Mouse (Mus musculus): Measurements from ENCODE around the gene Pdcd1lg2. TPM values are rescaled to one million over a fixed set of nuclear protein-coding genes. Genes with fewer than 3 reads are reported as not detected.

Gene Pdcd1lg2
- polyA plus RNA-seq, 1 experiment from 2014 or later: not detected

- Histone ChIP-seq H3K36me3 (ENCODE audit: control insufficient read depth, insufficient read depth, low read length) (no peaks in the 10 kb centered on the region), H3K27ac (ENCODE audit: low read length) (no peak overlapping the region), H3K4me3 (replicated peaks; ENCODE audit: low read length) (no peak overlapping the region), H3K4me2 (ENCODE audit: low read depth, low read length) (no peak overlapping the region), H3K9ac (ENCODE audit: low read length) (no peak overlapping the region), H3K9me3 (replicated peaks; ENCODE audit: control insufficient read depth, low read length) (no peaks in the 10 kb centered on the region), H3K27me3 (ENCODE audit: control insufficient read depth, insufficient read depth, low read length) (no peaks in the 10 kb centered on the region), H3K4me1 (ENCODE audit: control insufficient read depth, insufficient read depth, low read length) (peaks cover 1% of the 10 kb centered on the region; the same call in 1 of the 2 replicates)
- ATAC-seq (ENCODE audit: insufficient read depth, low FRiP score): no peak
- WGBS: 93% methylated on average over 7 of the region's 7 CpGs
Observed at GRCm38 (mm10) chr19:29463645-29464395, 53.1 kb downstream of the Pdcd1lg2 start.

GRCm38 (mm10) chr19:29466819-29467218, 56.1 kb downstream of the Pdcd1lg2 start:
- Histone ChIP-seq H3K4me1 (ENCODE audit: control insufficient read depth, insufficient read depth, low read length) (peaks cover 11% of the 10 kb centered on the region), H3K27ac (ENCODE audit: low read length) (no peak overlapping the region), H3K4me2 (ENCODE audit: low read depth, low read length) (no peak overlapping the region), H3K36me3 (ENCODE audit: control insufficient read depth, insufficient read depth, low read length) (no peaks in the 10 kb centered on the region), H3K9ac (ENCODE audit: low read length) (no peak overlapping the region), H3K9me3 (replicated peaks; ENCODE audit: control insufficient read depth, low read length) (no peaks in the 10 kb centered on the region), H3K4me3 (replicated peaks; ENCODE audit: low read length) (no peak overlapping the region), H3K27me3 (ENCODE audit: control insufficient read depth, insufficient read depth, low read length) (no peaks in the 10 kb centered on the region)
- ATAC-seq (ENCODE audit: insufficient read depth, low FRiP score): no peak
- 73% methylated on average over 9 of the region's 9 CpGs for WGBS

- Histone ChIP-seq H3K27me3 (ENCODE audit: control insufficient read depth, insufficient read depth, low read length) (no peaks in the 10 kb centered on the region), H3K4me1 (ENCODE audit: control insufficient read depth, insufficient read depth, low read length) (peaks cover 11% of the 10 kb centered on the region), H3K4me2 (ENCODE audit: low read depth, low read length) (no peak overlapping the region), H3K27ac (ENCODE audit: low read length) (no peak overlapping the region), H3K36me3 (ENCODE audit: control insufficient read depth, insufficient read depth, low read length) (no peaks in the 10 kb centered on the region), H3K4me3 (replicated peaks; ENCODE audit: low read length) (no peak overlapping the region), H3K9ac (ENCODE audit: low read length) (no peak overlapping the region), H3K9me3 (replicated peaks; ENCODE audit: control insufficient read depth, low read length) (no peaks in the 10 kb centered on the region)
- 62% methylated on average over 10 of the region's 10 CpGs for WGBS
- peak; percentile 19; the same call in 1 of the 2 replicates for ATAC-seq (ENCODE audit: insufficient read depth, low FRiP score)
Observed at GRCm38 (mm10) chr19:29468941-29469685, 58.4 kb downstream of the Pdcd1lg2 start.

- Histone ChIP-seq H3K4me1 (ENCODE audit: control insufficient read depth, insufficient read depth, low read length) (peaks cover 11% of the 10 kb centered on the region), H3K9me3 (replicated peaks; ENCODE audit: control insufficient read depth, low read length) (no peaks in the 10 kb centered on the region), H3K9ac (ENCODE audit: low read length) (no peak overlapping the region), H3K27ac (ENCODE audit: low read length) (no peak overlapping the region), H3K27me3 (ENCODE audit: control insufficient read depth, insufficient read depth, low read length) (no peaks in the 10 kb centered on the region), H3K36me3 (ENCODE audit: control insufficient read depth, insufficient read depth, low read length) (no peaks in the 10 kb centered on the region), H3K4me2 (ENCODE audit: low read depth, low read length) (no peak overlapping the region), H3K4me3 (replicated peaks; ENCODE audit: low read length) (no peak overlapping the region)
- WGBS: 64% methylated on average over 2 of the region's 2 CpGs
- no peak for ATAC-seq (ENCODE audit: insufficient read depth, low FRiP score)
Observed at GRCm38 (mm10) chr19:29469686-29470254, 59.1 kb downstream of the Pdcd1lg2 start.

- Histone ChIP-seq H3K27me3 (ENCODE audit: control insufficient read depth, insufficient read depth, low read length) (no peaks in the 10 kb centered on the region), H3K27ac (ENCODE audit: low read length) (peak overlapping the region; percentile 4; the same call in 1 of the 2 replicates), H3K9ac (ENCODE audit: low read length) (no peak overlapping the region; the same call in 1 of the 2 replicates), H3K36me3 (ENCODE audit: control insufficient read depth, insufficient read depth, low read length) (no peaks in the 10 kb centered on the region), H3K9me3 (replicated peaks; ENCODE audit: control insufficient read depth, low read length) (no peaks in the 10 kb centered on the region), H3K4me2 (ENCODE audit: low read depth, low read length) (no peak overlapping the region), H3K4me3 (replicated peaks; ENCODE audit: low read length) (no peak overlapping the region), H3K4me1 (ENCODE audit: control insufficient read depth, insufficient read depth, low read length) (peaks cover 11% of the 10 kb centered on the region)
- 24% methylated on average over 4 of the region's 4 CpGs for WGBS
- no peak for ATAC-seq (ENCODE audit: insufficient read depth, low FRiP score)
Observed at GRCm38 (mm10) chr19:29470652-29471051, 59.9 kb downstream of the Pdcd1lg2 start.

GRCm38 (mm10) chr19:29472424-29472823, 61.7 kb downstream of the Pdcd1lg2 start:
- no peak for ATAC-seq (ENCODE audit: insufficient read depth, low FRiP score)
- Histone ChIP-seq H3K9ac (ENCODE audit: low read length) (no peak overlapping the region), H3K4me3 (replicated peaks; ENCODE audit: low read length) (no peak overlapping the region), H3K27me3 (ENCODE audit: control insufficient read depth, insufficient read depth, low read length) (no peaks in the 10 kb centered on the region), H3K4me1 (ENCODE audit: control insufficient read depth, insufficient read depth, low read length) (peaks cover 11% of the 10 kb centered on the region), H3K36me3 (ENCODE audit: control insufficient read depth, insufficient read depth, low read length) (no peaks in the 10 kb centered on the region), H3K4me2 (ENCODE audit: low read depth, low read length) (no peak overlapping the region), H3K9me3 (replicated peaks; ENCODE audit: control insufficient read depth, low read length) (no peaks in the 10 kb centered on the region), H3K27ac (ENCODE audit: low read length) (no peak overlapping the region)
- WGBS: 67% methylated on average over 8 of the region's 8 CpGs

GRCm38 (mm10) chr19:29472946-29473345, 62.2 kb downstream of the Pdcd1lg2 start:
- no peak overlapping the region for H3K4me3 ChIP-seq (replicated peaks; ENCODE audit: low read length)
- H3K27me3 ChIP-seq (ENCODE audit: control insufficient read depth, insufficient read depth, low read length): no peaks in the 10 kb centered on the region
- WGBS: 78% methylated on average over 5 of the region's 5 CpGs
- H3K4me1 ChIP-seq (ENCODE audit: control insufficient read depth, insufficient read depth, low read length): peaks cover 11% of the 10 kb centered on the region
- H3K27ac ChIP-seq (ENCODE audit: low read length): no peak overlapping the region
- no peak overlapping the region for H3K9ac ChIP-seq (ENCODE audit: low read length)
- H3K36me3 ChIP-seq (ENCODE audit: control insufficient read depth, insufficient read depth, low read length): no peaks in the 10 kb centered on the region
- no peak overlapping the region for H3K4me2 ChIP-seq (ENCODE audit: low read depth, low read length)
- no peak for ATAC-seq (ENCODE audit: insufficient read depth, low FRiP score)
- no peaks in the 10 kb centered on the region for H3K9me3 ChIP-seq (replicated peaks; ENCODE audit: control insufficient read depth, low read length)

DNA sequence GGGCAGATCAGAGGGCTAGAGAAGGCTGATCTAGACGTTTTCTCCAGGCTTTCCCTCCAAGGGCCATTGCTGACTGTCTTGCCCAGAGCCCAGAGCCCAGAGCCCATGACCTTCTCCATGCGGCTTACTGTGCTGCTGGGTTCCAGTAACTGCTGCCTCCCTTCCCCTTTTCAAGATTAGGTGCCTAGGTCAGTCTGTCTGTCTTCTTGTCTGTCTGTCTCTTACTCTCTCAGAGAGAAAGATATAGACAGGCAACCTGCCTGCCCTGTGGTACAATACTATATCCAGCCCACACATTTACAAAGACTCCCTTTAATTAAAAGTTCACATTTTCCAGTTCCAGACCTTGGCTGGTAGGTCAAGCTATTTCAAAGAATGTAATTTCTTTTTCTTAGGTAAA, 64.1 kb downstream of the Pdcd1lg2 start:
- no peak for ATAC-seq (ENCODE audit: insufficient read depth, low FRiP score)
- Histone ChIP-seq H3K4me2 (ENCODE audit: low read depth, low read length) (no peak overlapping the region), H3K27me3 (ENCODE audit: control insufficient read depth, insufficient read depth, low read length) (no peaks in the 10 kb centered on the region), H3K4me3 (replicated peaks; ENCODE audit: low read length) (no peak overlapping the region), H3K4me1 (ENCODE audit: control insufficient read depth, insufficient read depth, low read length) (peaks cover 6% of the 10 kb centered on the region; the same call in 1 of the 2 replicates), H3K9me3 (replicated peaks; ENCODE audit: control insufficient read depth, low read length) (no peaks in the 10 kb centered on the region), H3K36me3 (ENCODE audit: control insufficient read depth, insufficient read depth, low read length) (no peaks in the 10 kb centered on the region), H3K9ac (ENCODE audit: low read length) (no peak overlapping the region), H3K27ac (ENCODE audit: low read length) (no peak overlapping the region)
- WGBS: 41% methylated on average over 2 of the region's 2 CpGs

GRCm38 (mm10) chr19:29475210-29475620, 64.5 kb downstream of the Pdcd1lg2 start:
- Histone ChIP-seq H3K9ac (ENCODE audit: low read length) (no peak overlapping the region), H3K4me2 (ENCODE audit: low read depth, low read length) (no peak overlapping the region), H3K4me3 (replicated peaks; ENCODE audit: low read length) (no peak overlapping the region), H3K4me1 (ENCODE audit: control insufficient read depth, insufficient read depth, low read length) (peaks cover 6% of the 10 kb centered on the region; the same call in 1 of the 2 replicates), H3K27ac (ENCODE audit: low read length) (no peak overlapping the region), H3K27me3 (ENCODE audit: control insufficient read depth, insufficient read depth, low read length) (no peaks in the 10 kb centered on the region), H3K9me3 (replicated peaks; ENCODE audit: control insufficient read depth, low read length) (no peaks in the 10 kb centered on the region), H3K36me3 (ENCODE audit: control insufficient read depth, insufficient read depth, low read length) (no peaks in the 10 kb centered on the region)
- no peak for ATAC-seq (ENCODE audit: insufficient read depth, low FRiP score)
- WGBS: 56% methylated on average over 4 of the region's 4 CpGs
